Mouse (Mus musculus): ENCODE results near the gene Herc4.

GRCm38 (mm10) chr10:63201534-63201933 lies 42.1 kb upstream of the Herc4 start:
- TF ChIP-seq POLR2A (IDR thresholded peaks at IDR 0.05; ENCODE audit: low read depth, low read length), result no peak
- TF ChIP-seq CTCF (IDR thresholded peaks at IDR 0.05; ENCODE audit: extremely low read depth, insufficient read depth, insufficient read length, insufficient replicate concordance), result no peak

Measured in spleen, adult 2 months (tissue).